Mouse (Mus musculus) kidney, postnatal 0 days (tissue): ENCODE data around the gene Spaca1. TPM values are rescaled to one million over a fixed set of nuclear protein-coding genes. Genes with fewer than 3 reads are reported as not detected.

Source experiments
- ATAC-seq: fragments of 200-750 bp; cut with Nextera tagmentation; replicated peaks from 2 replicates; pipeline ENCODE4 v1.8.0; 2017; ENCODE audit warnings: low read depth, moderate number of reproducible peaks, moderate TSS enrichment, moderate library complexity; ENCODE audit not compliant: low FRiP score
- DNase-seq: peaks from one replicate; pipeline ENCODE4 v3.0.0-alpha.2; 2016; ENCODE audit warnings: low spot score
- H3K27ac ChIP-seq: fragments of 300-500 bp; sonication (generic); 2 replicates; pipeline ENCODE4 v1.5.1; 2014; ENCODE audit warnings: mild to moderate bottlenecking
- H3K27me3 ChIP-seq: fragments of 300-500 bp; sonication (generic); 2 replicates; pipeline ENCODE4 v1.6.1; 2014; ENCODE audit warnings: low read length, mixed read lengths; ENCODE audit not compliant: insufficient read depth
- H3K36me3 ChIP-seq: fragments of 300-500 bp; sonication (generic); 2 replicates; pipeline ENCODE4 v1.6.1; 2014; ENCODE audit warnings: low read length, mixed read lengths; ENCODE audit not compliant: insufficient read depth
- H3K4me1 ChIP-seq: fragments of 300-500 bp; sonication (generic); replicated peaks from 2 replicates; pipeline ENCODE4 v1.6.1; 2014; ENCODE audit warnings: antibody characterized with exemption, low read length, mixed read lengths; ENCODE audit not compliant: insufficient read depth
- H3K4me2 ChIP-seq: fragments of 300-500 bp; sonication (generic); 2 replicates; pipeline ENCODE4 v1.6.1; 2014; ENCODE audit warnings: mild to moderate bottlenecking, low read length, moderate library complexity, mixed read lengths
- H3K4me3 ChIP-seq: fragments of 300-500 bp; sonication (generic); replicated peaks from 2 replicates; pipeline ENCODE4 v1.5.1; 2014; ENCODE audit warnings: low read depth, low read length
- H3K9ac ChIP-seq: fragments of 300-500 bp; sonication (generic); 2 replicates; pipeline ENCODE4 v1.6.1; 2014; ENCODE audit warnings: low read depth, low read length
- H3K9me3 ChIP-seq: fragments of 300-500 bp; sonication (generic); replicated peaks from 2 replicates; pipeline ENCODE4 v1.6.1; 2016; ENCODE audit warnings: low read length, inconsistent platforms, mixed read lengths
- CTCF ChIP-seq: IDR thresholded peaks from 2 replicates; pipeline ENCODE4 v1.5.1; 2016; ENCODE audit warnings: antibody characterized with exemption, low read depth, mild to moderate bottlenecking, moderate library complexity
- WGBS: fragments of 180-500 bp; shearing (Covaris S2); extraction: QIAGEN DNeasy Blood & Tissue Kit; methylation state at CpG from one replicate; pipeline ENCODE4 v1.1.7; 2014; 5-methylcytosine and 5-hydroxymethylcytosine counted together
- polyA plus RNA-seq: library from polyadenylated mRNA; unstranded; fragments of >200 nt; fragmentation: Nextera tagmentation; extraction: Ambion mirVana; gene quantifications from 2 replicates; pipeline ENCODE4 v1.2.1, GENCODE M21; 2015

Spaca1 gene
- polyA plus RNA-seq, 1 experiment from 2014 or later = 4.4 TPM

- Histone ChIP-seq H3K9me3 (no peaks in the 10 kb centered on the region), H3K9ac (no peak overlapping the region), H3K27ac (no peak overlapping the region), H3K4me3 (no peak overlapping the region), H3K4me1 (no peaks in the 10 kb centered on the region), H3K36me3 (no peaks in the 10 kb centered on the region), H3K27me3 (no peaks in the 10 kb centered on the region), H3K4me2 (no peak overlapping the region)
- ATAC-seq = no peak
- DNase-seq = no peak
- TF ChIP-seq CTCF = no peak
Observed at GRCm38 (mm10) chr4:33996382-33996781, 53.6 kb downstream of the Spaca1 start.

DNA sequence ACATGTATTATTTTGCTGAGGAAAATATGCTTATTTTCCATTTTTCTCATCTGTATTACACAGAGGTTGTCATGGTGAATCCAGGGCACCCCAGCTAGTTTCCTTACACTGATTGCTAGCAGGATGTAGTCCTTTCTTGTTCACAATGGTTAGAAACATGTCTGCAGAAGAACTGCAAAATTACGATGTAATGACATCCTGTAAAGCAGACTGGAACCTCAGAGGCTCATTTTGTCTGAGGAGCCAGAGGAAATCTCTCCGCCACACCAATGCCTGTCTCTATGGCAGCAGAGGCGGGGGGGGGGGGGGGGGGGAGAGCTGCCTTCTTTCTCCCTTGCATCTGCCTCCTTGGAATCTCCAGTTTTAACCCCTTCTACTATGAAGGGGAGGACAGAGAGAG lies 57.3 kb downstream of the Spaca1 start:
- WGBS = 48% methylated on average over 3 of the region's 3 CpGs
- ATAC-seq (no peak), DNase-seq (no peak)

GRCm38 (mm10) chr4:33988466-33989089 lies 61.4 kb downstream of the Spaca1 start:
- Histone ChIP-seq H3K36me3 (no peaks in the 10 kb centered on the region), H3K4me2 (no peak overlapping the region), H3K27ac (no peak overlapping the region), H3K27me3 (no peaks in the 10 kb centered on the region), H3K9me3 (no peaks in the 10 kb centered on the region), H3K4me1 (no peaks in the 10 kb centered on the region), H3K4me3 (no peak overlapping the region), H3K9ac (no peak overlapping the region)
- TF ChIP-seq CTCF = no peak
- DNase-seq (no peak), ATAC-seq (no peak)
- 81% methylated on average over 5 of the region's 5 CpGs for WGBS

More for the DNA sequence above, 57.3 kb downstream of the Spaca1 start:
- no peaks in the 10 kb centered on the region for H3K27me3 ChIP-seq
- no peak for TF ChIP-seq CTCF
- H3K36me3 ChIP-seq = no peaks in the 10 kb centered on the region
- no peak overlapping the region for H3K4me3 ChIP-seq
- no peak overlapping the region for H3K9ac ChIP-seq
- no peaks in the 10 kb centered on the region for H3K9me3 ChIP-seq
- H3K4me2 ChIP-seq = no peak overlapping the region
- H3K4me1 ChIP-seq = no peaks in the 10 kb centered on the region
- no peak overlapping the region for H3K27ac ChIP-seq

Other genes starting within 250 kb of the Spaca1 start
- gene Cnr1, start 125.6 kb downstream of the Spaca1 start, polyA plus RNA-seq = 0.25 and 0.26 TPM in 2 replicates